Mouse (Mus musculus) v-Abl transformed pro-B cells (cell line): ENCODE results near the gene Ptprm.

Experiments used
- in situ Hi-C, 2 experiments: fragments of 400-800 bp; cut with MboI; formaldehyde crosslinking; loops; one replicate each; pipeline ENCODE4 v1.15.1; 2025; ENCODE audit not compliant: unreplicated experiment in 2 of 2

Ptprm gene

GRCm38 (mm10) chr17:67345157-67345556 is 9.1 kb downstream of the Ptprm start:
- in situ Hi-C loops: no loop called here

GRCm38 (mm10) chr17:67343471-67343870 is 10.8 kb downstream of the Ptprm start:
- in situ Hi-C loops: no loop called here

- in situ Hi-C loops: no loop called here
These were observed 11.3 kb downstream of the Ptprm start for GRCm38 (mm10) chr17:67343006-67343405.

- in situ Hi-C loops: no loop called here
These were observed 13.9 kb downstream of the Ptprm start for GRCm38 (mm10) chr17:67340362-67340761.

- in situ Hi-C loops: no loop called here
These were observed 14.7 kb downstream of the Ptprm start for GRCm38 (mm10) chr17:67339569-67339968.

- in situ Hi-C loops: no loop called here
These were observed 19.9 kb downstream of the Ptprm start for GRCm38 (mm10) chr17:67334310-67334709.

- in situ Hi-C loops: no loop called here
These were observed 24.8 kb downstream of the Ptprm start for GRCm38 (mm10) chr17:67329435-67329834.

GRCm38 (mm10) chr17:67324499-67324832 is 29.8 kb downstream of the Ptprm start:
- in situ Hi-C loops: no loop called here

- in situ Hi-C loops: no loop called here
These were observed 30.3 kb downstream of the Ptprm start for GRCm38 (mm10) chr17:67323777-67324498.

- in situ Hi-C loops: no loop called here
These were observed 39.6 kb downstream of the Ptprm start for GRCm38 (mm10) chr17:67314491-67315205.

- in situ Hi-C loops: no loop called here
These were observed 45.8 kb downstream of the Ptprm start for GRCm38 (mm10) chr17:67308421-67308820.

GRCm38 (mm10) chr17:67306066-67306845 is 48.0 kb downstream of the Ptprm start:
- in situ Hi-C loops: no loop called here

- in situ Hi-C loops: no loop called here
These were observed 49.4 kb downstream of the Ptprm start for GRCm38 (mm10) chr17:67304831-67305230.

- in situ Hi-C loops: no loop called here
These were observed 50.7 kb downstream of the Ptprm start for GRCm38 (mm10) chr17:67303326-67304099.

- in situ Hi-C loops: no loop called here
These were observed 51.7 kb downstream of the Ptprm start for GRCm38 (mm10) chr17:67302569-67302968.

- in situ Hi-C loops: no loop called here
These were observed 52.2 kb downstream of the Ptprm start for GRCm38 (mm10) chr17:67302074-67302473.

GRCm38 (mm10) chr17:67301367-67301766 is 52.9 kb downstream of the Ptprm start:
- in situ Hi-C loops: no loop called here

- in situ Hi-C loops: no loop called here
These were observed 55.9 kb downstream of the Ptprm start for GRCm38 (mm10) chr17:67298269-67298798.

- in situ Hi-C loops: no loop called here
These were observed 57.4 kb downstream of the Ptprm start for GRCm38 (mm10) chr17:67296604-67297595.
